Mouse (Mus musculus) brain, embryonic 14.5 days (tissue): Measurements from ENCODE around the gene Wrnip1. TPM values are rescaled to one million over a fixed set of nuclear protein-coding genes. Genes with fewer than 3 reads are reported as not detected.

Experiments
- DNase-seq: peaks from one replicate; pipeline ENCODE4 v3.0.0-alpha.2; 2011; ENCODE audit warnings: low read depth
- CTCF ChIP-seq: fragments of 200-500 bp; IDR thresholded peaks from 2 replicates; pipeline ENCODE4 v1.5.1; 2012; ENCODE audit warnings: inconsistent platforms, mild to moderate bottlenecking, moderate library complexity, borderline replicate concordance; ENCODE audit not compliant: insufficient read depth, insufficient read length; ENCODE audit errors: extremely low read depth
- POLR2A ChIP-seq: fragments of 200-500 bp; IDR thresholded peaks from 2 replicates; pipeline ENCODE4 v1.6.1; 2012; ENCODE audit warnings: mild to moderate bottlenecking, inconsistent platforms, borderline replicate concordance; ENCODE audit not compliant: poor library complexity, insufficient read depth, insufficient read length, severe bottlenecking; ENCODE audit errors: extremely low read depth
- polyA plus RNA-seq: library from polyadenylated mRNA; depleted of rRNA; stranded (reverse); fragments of >200 nt; gene quantifications from 2 replicates; pipeline ENCODE4 v1.2.3, GENCODE M21; 2012; rRNA removed

Gene Wrnip1
- polyA plus RNA-seq, 1 experiment: 59.3 TPM

DNA sequence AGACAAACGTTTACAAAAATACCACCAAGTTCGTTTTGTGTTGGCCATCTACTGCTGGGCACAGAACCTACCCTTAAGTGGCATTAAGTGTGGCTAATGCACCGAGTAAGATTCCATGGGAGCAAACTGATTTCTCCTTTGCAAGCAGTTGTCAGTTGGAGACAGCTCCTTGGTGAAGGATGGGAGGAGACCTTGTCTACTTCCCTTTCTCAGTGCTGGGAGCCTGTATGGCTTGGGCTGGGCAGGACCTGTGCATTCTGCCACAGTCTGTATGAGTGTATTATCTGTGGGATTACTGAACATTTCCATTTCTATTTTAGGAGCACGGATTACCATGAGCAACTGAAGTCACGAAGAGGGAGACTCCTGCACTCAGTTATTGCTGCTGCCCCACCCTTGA, 67.0 kb downstream of the Wrnip1 start:
- DNase-seq: no peak
- no peak for TF ChIP-seq POLR2A
- TF ChIP-seq CTCF: no peak

Other genes with a start within 250 kb of the Wrnip1 start
- 0.24 and 0.29 TPM in 2 replicates for gene Mylk4, start 18.1 kb upstream of the Wrnip1 start, polyA plus RNA-seq
- gene D930007J09Rik, start 811 bp downstream of the Wrnip1 start, polyA plus RNA-seq: 0.50 and 0.70 TPM in 2 replicates
- gene Serpinb1a, start 49.1 kb downstream of the Wrnip1 start, polyA plus RNA-seq: 0.85 and 1.4 TPM in 2 replicates
- not detected in 2 replicates for gene Serpinb1c, start 96.2 kb downstream of the Wrnip1 start, polyA plus RNA-seq
- 0.95 and 1.4 TPM in 2 replicates for gene Serpinb6b, start 163.2 kb downstream of the Wrnip1 start, polyA plus RNA-seq
- gene Serpinb9, start 201.2 kb downstream of the Wrnip1 start, polyA plus RNA-seq: 0.62 and 0.89 TPM in 2 replicates
- 0.14 and 0.15 TPM in 2 replicates for gene Serpinb9b, start 225.4 kb downstream of the Wrnip1 start, polyA plus RNA-seq